Mouse (Mus musculus): Measurements from ENCODE around the gene Foxo1. TPM values are rescaled to one million over a fixed set of nuclear protein-coding genes. Genes with fewer than 3 reads are reported as not detected.

The Foxo1 gene
- total RNA-seq, 2 experiments from 2014 or later = 10.1 to 32.8 TPM

GRCm38 (mm10) chr3:52346986-52347710, 79.0 kb downstream of the Foxo1 start:
- no peak for DNase-seq
- intact Hi-C loops (cut with DNase I; ENCODE audit: low total_unique reads) = no loop called here

DNA sequence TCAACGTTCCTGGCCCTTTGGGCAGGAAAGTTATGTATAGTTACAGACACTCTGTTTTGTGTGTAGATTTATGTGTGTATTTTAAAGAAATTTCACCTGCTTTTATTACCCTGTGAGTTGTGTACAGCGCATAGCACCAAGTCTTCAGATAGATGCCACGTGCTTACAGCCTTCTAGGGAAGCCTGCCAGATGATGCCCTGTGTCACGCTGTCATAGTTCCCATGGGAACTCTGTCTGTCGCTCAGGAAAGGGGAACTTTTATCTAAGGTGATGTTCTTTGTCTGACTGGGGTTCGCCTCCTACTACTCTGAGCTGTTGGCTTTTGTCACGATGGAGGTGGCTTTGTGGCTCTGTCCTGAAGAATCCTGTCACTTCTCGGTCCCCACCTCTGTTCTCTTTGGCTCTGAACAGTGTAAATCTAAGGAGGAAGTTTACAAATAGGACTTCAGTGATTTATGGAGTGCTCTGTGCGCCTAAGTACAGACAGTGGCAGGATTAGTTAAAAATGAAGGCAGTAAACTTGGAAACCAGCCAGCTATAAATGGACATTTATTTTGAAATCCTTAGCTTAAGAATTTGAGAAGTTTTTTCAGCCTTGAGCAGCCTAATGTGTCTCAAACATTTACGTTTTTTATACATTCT, 80.0 kb downstream of the Foxo1 start:
- intact Hi-C loops (cut with DNase I; ENCODE audit: low total_unique reads) = no loop called here
- no peak for DNase-seq

DNA sequence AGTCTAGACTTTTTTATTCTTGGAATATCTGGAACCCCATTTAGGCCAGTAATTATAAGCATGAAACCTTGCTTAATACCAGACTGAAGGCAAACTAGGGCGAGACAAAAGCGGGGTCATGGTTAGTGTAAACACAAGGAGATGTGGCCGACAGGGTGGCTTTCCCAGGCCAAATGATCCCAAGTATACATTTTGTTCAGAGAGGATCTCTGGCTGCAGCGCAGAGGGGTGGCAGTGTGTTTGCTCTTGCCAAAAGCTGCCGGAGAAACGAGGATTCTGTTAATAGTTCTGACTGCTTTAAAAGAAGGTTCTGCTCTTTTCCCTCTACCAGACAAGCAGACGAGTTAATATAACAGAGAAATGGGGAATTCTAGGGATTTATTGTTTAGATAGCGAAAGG, 82.5 kb downstream of the Foxo1 start:
- intact Hi-C loops (cut with DNase I; ENCODE audit: low total_unique reads) = no loop called here
- DNase-seq = no peak

GRCm38 (mm10) chr3:52351901-52352300, 83.8 kb downstream of the Foxo1 start:
- DNase-seq = no peak
- intact Hi-C loops (cut with DNase I; ENCODE audit: low total_unique reads) = no loop called here

GRCm38 (mm10) chr3:52354203-52354602, 86.1 kb downstream of the Foxo1 start:
- intact Hi-C loops (cut with DNase I; ENCODE audit: low total_unique reads) = no loop called here
- DNase-seq = no peak

DNA sequence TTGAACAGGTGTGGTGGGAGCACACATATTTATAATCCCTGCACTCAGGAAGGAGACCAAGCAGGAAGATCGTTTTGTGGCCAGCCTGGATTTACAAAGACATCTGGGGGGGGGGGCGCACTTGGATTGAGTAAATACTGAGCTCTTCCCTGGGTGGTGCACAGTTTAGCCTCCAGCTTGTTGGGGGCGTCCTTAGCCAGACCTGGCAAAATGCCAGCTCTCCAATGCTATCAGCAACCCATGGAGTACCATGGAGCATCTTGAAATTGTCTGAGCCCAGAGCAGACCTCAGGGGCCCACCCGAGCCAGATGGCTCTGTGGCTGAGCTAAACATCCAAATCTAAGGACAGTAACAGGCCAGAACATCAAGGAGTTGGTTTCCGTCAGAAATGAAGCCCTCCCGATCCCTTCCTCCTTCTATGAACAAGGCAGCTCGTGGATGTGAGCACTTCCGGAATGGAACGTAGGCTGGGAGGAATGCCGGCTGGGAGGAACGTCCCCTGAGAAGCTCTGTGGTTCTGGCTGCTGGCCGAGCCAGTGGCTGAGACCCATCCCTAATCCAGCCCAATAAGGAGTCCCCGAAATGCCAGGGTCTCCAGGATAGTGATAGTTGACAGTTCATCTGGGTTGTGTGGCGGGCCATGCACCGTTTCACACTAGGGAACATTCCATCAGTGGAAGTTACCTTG, 89.3 kb downstream of the Foxo1 start:
- intact Hi-C loops (cut with DNase I; ENCODE audit: low total_unique reads) = no loop called here
- no peak for DNase-seq

DNA sequence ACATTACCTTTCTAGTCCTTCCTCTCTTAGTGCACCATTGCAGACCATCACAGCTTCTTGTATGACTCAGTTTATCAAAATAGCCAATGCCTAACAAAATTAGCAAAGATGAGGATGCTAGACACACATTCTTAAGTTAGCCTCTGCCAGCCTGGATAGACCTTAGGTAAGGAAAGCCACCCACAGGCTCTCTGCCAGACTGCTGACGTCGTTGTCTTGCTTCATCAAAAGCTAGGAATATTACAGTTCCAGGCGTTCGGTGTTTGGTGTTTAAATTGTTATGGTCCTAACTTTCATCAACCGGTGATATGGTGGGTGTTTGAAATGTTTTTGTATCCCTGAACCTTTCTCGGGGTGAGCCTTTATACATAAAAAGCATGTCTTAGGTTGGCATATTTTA, 96.4 kb downstream of the Foxo1 start:
- intact Hi-C loops (cut with DNase I; ENCODE audit: low total_unique reads) = no loop called here
- DNase-seq = no peak

- no peak for DNase-seq
- intact Hi-C loops (cut with DNase I; ENCODE audit: low total_unique reads) = no loop called here
Measured at GRCm38 (mm10) chr3:52369204-52369603, 101.1 kb downstream of the Foxo1 start.

GRCm38 (mm10) chr3:52369881-52370428, 101.8 kb downstream of the Foxo1 start:
- intact Hi-C loops (cut with DNase I; ENCODE audit: low total_unique reads) = no loop called here
- DNase-seq = no peak

- intact Hi-C loops (cut with DNase I; ENCODE audit: low total_unique reads) = no loop called here
Measured at GRCm38 (mm10) chr3:52376974-52377373, 108.8 kb downstream of the Foxo1 start.

DNA sequence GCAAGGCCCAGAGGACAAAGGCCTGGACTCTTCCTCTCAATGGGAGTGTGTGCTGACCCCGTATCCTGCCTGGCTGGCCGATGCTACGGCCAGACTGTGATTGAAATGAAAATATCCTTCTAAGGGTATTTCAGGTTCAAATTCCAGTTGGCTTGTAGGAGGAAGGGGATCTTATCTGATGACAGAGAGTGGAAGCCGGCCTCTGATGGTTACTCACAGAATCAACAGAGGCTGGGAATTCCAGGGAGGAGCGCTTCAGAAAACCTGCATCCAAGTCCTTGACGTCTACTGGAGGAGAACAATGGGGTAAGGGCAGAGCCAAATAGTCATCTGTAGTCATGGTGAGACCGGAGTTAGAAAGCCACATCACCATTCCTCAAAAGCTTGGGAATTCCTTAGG, 115.2 kb downstream of the Foxo1 start:
- no peak for DNase-seq
- intact Hi-C loops (cut with DNase I; ENCODE audit: low total_unique reads) = no loop called here

More at GRCm38 (mm10) chr3:52376974-52377373, 108.8 kb downstream of the Foxo1 start:
- no peak for DNase-seq

DNA sequence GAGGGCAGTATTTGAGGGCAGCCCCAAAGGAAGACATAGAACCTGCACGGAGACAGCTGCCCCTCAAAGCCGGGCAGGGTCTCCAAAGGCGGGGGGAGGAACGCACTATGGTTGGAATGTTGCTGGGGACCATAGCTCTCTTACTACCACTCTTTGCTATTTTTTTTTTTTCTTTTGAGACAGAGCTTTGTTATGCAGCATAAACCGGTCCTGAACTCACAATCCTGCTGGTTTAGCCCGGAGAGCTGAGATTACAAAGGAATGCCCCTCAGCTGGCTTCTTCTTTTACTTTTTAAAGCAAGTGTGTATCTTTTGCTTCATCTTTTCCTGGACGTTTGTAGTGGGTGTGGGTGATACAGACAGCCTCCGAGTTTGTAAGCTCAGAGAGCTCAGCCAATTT, 118.2 kb downstream of the Foxo1 start:
- intact Hi-C loops (cut with DNase I; ENCODE audit: low total_unique reads) = no loop called here
- no peak for DNase-seq

DNA sequence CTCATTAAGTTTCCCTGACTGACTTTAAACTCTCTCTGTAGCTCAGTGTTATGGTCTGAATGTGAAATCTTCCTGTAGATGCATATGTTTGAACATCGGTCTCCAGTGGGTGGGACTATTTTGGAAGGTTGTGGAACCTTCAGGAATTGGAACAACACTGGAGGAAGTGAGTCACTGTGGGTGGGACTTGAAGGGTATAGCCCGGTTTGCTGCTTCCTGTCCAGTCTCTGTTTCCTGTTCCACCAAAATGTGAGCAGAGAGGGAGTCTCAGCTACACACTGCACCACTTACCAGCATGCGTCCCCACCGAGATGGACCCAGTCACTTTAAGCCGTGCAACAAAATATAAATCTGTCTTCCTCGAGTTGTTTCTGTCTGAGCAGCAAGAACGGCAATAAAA, 122.2 kb downstream of the Foxo1 start:
- intact Hi-C loops (cut with DNase I; ENCODE audit: low total_unique reads) = no loop called here
- no peak for DNase-seq

GRCm38 (mm10) chr3:52390766-52391665, 122.9 kb downstream of the Foxo1 start:
- intact Hi-C loops (cut with DNase I; ENCODE audit: low total_unique reads) = no loop called here
- DNase-seq = no peak

DNA sequence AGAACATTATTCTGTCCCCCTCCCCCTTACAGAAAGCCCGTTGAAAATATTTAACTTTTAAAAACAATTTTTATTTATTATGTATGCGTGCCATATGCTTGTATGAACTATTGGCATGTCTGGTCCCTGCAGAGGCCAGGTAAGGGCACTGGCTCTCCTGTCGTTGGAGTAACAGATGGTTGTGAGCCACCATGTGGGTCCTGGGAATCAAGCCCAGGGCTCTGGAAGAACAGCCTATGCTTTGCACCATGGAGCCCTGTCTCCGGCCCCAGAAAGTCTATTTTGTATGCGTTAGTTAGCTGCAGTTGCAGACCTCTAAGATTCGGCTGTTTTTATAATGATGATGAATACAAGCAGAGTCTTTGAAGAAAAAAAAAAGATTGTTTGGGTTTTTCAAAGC, 123.8 kb downstream of the Foxo1 start:
- DNase-seq = no peak
- intact Hi-C loops (cut with DNase I; ENCODE audit: low total_unique reads) = no loop called here

DNA sequence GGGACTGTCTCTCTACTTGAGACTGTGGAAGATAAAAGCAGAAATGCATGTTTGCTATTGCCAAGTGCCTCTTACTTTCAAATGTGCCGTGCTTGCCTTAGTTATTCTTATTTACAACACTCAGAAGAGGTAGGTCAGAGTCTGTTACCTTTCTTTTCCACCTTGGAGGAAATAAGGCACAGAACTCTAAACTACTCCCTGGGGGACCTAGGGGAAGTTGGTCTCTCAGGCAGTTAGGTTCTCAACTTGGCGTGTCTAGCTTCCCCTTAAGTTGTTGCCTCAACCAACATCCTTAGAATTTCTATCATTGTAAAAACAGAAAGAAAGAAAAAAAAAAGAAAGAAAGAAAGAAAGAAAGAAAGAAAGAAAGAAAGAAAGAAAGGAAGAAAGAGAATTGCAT, 124.4 kb downstream of the Foxo1 start:
- intact Hi-C loops (cut with DNase I; ENCODE audit: low total_unique reads) = no loop called here
- no peak for DNase-seq

DNA sequence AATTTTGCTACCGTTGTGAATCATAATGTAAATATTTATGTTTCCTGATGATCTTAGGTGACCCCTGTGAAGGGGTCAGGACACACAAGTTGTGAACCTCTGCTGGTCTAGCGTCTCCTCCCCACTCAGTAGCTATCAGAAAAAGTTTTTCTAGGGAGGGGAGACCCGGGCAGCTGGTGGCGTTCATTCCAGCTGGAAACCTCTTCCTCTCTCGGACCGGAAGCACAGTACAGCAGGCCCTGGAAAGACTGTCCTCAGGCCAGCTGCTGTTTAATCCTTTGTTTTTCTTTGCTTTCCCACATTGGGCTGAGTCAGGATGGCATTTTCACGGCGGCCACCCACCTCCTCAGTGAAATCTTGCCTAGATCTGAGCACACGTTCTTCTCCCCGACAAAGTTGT, 125.0 kb downstream of the Foxo1 start:
- intact Hi-C loops (cut with DNase I; ENCODE audit: low total_unique reads) = no loop called here
- DNase-seq = no peak

DNA sequence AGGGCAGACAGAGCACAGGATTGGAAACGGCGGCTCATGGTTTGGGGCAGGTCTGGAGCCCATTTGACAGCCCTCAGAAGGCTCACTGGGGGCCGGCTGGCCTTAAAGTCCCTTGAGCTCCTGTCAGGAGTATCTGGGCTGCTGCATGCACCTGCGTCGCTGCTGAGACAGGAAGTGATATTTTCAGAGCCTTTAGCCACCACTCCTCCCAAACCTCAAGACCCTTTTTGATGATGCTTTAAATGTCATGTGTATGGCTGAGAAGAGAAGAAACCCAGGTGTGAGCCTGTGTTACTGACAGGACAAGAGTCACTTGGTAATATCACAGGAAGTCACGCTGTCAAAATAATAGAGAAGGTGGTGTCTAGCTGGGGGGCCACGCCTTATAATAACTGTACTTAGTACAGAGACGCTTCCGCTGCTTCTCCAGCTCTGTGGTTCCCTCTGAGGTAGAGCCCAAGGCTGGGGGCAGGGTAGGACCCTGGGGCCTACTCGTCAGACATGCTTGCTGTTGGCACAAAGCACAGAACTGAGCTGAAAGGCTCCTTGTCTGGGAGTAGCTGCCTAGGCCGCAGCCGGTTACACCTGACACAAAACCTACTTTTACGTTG, 128.1 kb downstream of the Foxo1 start:
- intact Hi-C loops (cut with DNase I; ENCODE audit: low total_unique reads) = no loop called here
- DNase-seq = no peak

- DNase-seq = no peak
- intact Hi-C loops (cut with DNase I; ENCODE audit: low total_unique reads) = no loop called here
Measured at GRCm38 (mm10) chr3:52396951-52397615, 128.9 kb downstream of the Foxo1 start.
